Mouse (Mus musculus): ENCODE results near the gene Exosc5. TPM values are rescaled to one million over a fixed set of nuclear protein-coding genes. Genes with fewer than 3 reads are reported as not detected.
A peak's percentile ranks its signal among the peaks of the same experiment; 100 is the strongest.

The Exosc5 gene
- polyA plus RNA-seq (2015; fragmentation: Nextera tagmentation; extraction: Ambion mirVana) = 46.1 and 50.8 TPM in 2 replicates

DNA sequence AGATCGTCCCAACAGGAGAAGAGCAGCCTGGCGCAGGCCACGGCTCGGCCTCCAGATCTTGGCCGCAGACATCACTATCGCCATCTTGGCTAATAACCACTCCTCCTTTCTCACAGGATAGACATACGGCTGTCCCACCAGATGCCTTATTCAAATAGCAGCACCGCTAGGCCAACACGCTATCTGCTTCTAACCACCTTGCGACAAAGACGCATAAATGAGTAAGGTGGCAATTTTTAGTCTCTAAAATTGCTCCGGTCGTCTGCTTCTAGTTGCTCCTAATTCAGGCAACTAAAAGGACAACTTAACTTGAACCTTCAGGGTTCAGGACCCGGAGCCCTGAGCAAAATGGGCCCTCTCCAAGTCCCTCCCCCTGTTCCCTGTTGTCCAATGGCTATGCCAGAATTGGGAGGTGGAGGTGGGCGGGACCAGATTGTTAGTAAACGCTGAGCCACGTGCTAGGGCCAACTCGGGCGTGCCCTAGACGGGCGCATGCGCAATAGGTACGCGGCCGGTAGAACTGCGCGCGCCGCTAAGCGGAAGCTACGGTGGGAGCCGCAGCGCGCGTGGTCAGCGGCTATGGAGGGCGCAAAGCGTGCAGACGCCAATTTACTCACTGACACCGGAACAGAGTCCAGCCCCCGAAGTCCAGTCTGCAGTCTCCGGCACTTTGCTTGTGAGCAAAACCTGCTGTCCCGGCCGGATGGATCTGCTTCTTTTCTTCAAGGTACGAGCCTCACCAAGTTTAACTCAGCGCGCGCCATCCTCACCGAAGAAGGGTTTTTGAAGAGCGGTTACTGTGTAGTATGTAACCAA lies at the start of gene Exosc5, which contains the start of gene Bckdha:
Gene Exosc5, plus strand, starts transcription at position 508 of the 816 bp plus-strand sequence.
Gene Bckdha, minus strand, starts transcription at position 325 of the 816 bp plus-strand sequence.
- WGBS (ENCODE audit: insufficient replicate concordance) = under 1% methylated on average over 50 of the region's 50 CpGs
- peak within 1 kb of the TSS; percentile 90 for H3K4me2 ChIP-seq
- peaks cover 6% of the 10 kb centered on the region; the same call in 1 of the 2 replicates for H3K36me3 ChIP-seq (replicated peaks)
- H3K9me3 ChIP-seq (replicated peaks) = no peaks in the 10 kb centered on the region
- ATAC-seq (ENCODE audit: insufficient read depth) = peak; percentile 94
- peak within 1 kb of the TSS; percentile 59 for H3K9ac ChIP-seq
- H3K4me3 ChIP-seq (replicated peaks) = peak within 1 kb of the TSS; percentile 77
- H3K27me3 ChIP-seq = no peaks in the 10 kb centered on the region
- peaks cover 53% of the 10 kb centered on the region for H3K4me1 ChIP-seq (replicated peaks)
- peak within 1 kb of the TSS; percentile 76 for H3K27ac ChIP-seq (replicated peaks)

GRCm38 (mm10) chr7:25610056-25610455 lies 48.9 kb upstream of the Exosc5 start:
- H3K27me3 ChIP-seq = no peaks in the 10 kb centered on the region
- H3K4me3 ChIP-seq (replicated peaks) = no peak overlapping the region
- ATAC-seq (ENCODE audit: insufficient read depth) = no peak
- no peak overlapping the region for H3K4me2 ChIP-seq
- H3K9ac ChIP-seq = no peak overlapping the region
- H3K27ac ChIP-seq (replicated peaks) = no peak overlapping the region
- no peaks in the 10 kb centered on the region for H3K9me3 ChIP-seq (replicated peaks)
- 25% methylated on average over 6 of the region's 6 CpGs for WGBS (ENCODE audit: insufficient replicate concordance)
- no peaks in the 10 kb centered on the region for H3K36me3 ChIP-seq (replicated peaks)
- no peaks in the 10 kb centered on the region for H3K4me1 ChIP-seq (replicated peaks)

DNA sequence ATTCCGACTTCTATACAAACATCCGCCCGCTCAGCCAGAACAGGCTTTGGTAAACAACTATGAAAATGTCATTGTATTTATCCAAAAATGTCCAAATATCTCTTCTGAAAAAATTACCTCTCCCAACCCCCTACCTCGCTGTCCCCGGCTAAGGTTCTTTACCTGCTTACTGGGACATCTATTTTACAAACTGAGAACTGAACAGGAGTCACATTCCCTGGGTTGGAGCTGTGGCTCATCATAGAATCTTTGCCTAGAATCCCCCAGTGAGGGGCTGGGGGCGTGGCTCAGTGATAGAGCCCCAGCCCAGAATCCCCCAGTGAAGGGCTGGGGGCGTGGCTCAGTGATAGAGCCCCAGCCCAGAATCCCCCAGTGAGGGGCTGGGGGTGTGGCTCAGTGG lies 47.5 kb upstream of the Exosc5 start:
- no peaks in the 10 kb centered on the region for H3K27me3 ChIP-seq
- no peaks in the 10 kb centered on the region for H3K36me3 ChIP-seq (replicated peaks)
- H3K4me2 ChIP-seq = no peak overlapping the region
- no peak overlapping the region for H3K27ac ChIP-seq (replicated peaks)
- peaks cover 2% of the 10 kb centered on the region; the same call in 1 of the 2 replicates for H3K4me1 ChIP-seq (replicated peaks)
- no peak overlapping the region for H3K9ac ChIP-seq
- ATAC-seq (ENCODE audit: insufficient read depth) = no peak
- no peaks in the 10 kb centered on the region for H3K9me3 ChIP-seq (replicated peaks)
- H3K4me3 ChIP-seq (replicated peaks) = no peak overlapping the region
- 44% methylated on average over 7 of the region's 7 CpGs for WGBS (ENCODE audit: insufficient replicate concordance)

DNA sequence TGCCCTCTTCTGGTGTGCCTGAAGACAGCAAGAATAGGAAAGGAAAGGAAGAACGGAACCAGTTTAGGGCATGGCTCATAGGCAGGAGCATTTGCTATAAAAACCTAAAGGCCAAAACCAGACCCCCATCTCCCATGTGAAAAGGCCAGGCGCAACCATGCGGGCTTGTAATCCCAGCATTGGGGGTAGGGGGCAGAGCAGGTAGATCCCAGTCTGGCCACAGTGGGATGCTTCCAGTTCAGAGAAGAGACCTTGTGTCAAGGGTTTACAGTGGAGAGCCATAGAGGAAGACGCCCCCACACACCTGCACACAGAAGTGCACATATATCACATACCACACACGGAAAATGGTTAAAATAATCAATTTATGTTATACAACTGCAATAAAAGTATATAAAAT lies 44.9 kb upstream of the Exosc5 start:
- WGBS (ENCODE audit: insufficient replicate concordance) = 76% methylated on average over 5 of the region's 5 CpGs
- no peaks in the 10 kb centered on the region for H3K27me3 ChIP-seq
- H3K4me1 ChIP-seq (replicated peaks) = peaks cover 7% of the 10 kb centered on the region; the same call in 1 of the 2 replicates
- H3K36me3 ChIP-seq (replicated peaks) = no peaks in the 10 kb centered on the region
- H3K9ac ChIP-seq = no peak overlapping the region
- H3K4me3 ChIP-seq (replicated peaks) = no peak overlapping the region
- H3K27ac ChIP-seq (replicated peaks) = no peak overlapping the region
- ATAC-seq (ENCODE audit: insufficient read depth) = no peak
- H3K9me3 ChIP-seq (replicated peaks) = no peaks in the 10 kb centered on the region
- H3K4me2 ChIP-seq = no peak overlapping the region

DNA sequence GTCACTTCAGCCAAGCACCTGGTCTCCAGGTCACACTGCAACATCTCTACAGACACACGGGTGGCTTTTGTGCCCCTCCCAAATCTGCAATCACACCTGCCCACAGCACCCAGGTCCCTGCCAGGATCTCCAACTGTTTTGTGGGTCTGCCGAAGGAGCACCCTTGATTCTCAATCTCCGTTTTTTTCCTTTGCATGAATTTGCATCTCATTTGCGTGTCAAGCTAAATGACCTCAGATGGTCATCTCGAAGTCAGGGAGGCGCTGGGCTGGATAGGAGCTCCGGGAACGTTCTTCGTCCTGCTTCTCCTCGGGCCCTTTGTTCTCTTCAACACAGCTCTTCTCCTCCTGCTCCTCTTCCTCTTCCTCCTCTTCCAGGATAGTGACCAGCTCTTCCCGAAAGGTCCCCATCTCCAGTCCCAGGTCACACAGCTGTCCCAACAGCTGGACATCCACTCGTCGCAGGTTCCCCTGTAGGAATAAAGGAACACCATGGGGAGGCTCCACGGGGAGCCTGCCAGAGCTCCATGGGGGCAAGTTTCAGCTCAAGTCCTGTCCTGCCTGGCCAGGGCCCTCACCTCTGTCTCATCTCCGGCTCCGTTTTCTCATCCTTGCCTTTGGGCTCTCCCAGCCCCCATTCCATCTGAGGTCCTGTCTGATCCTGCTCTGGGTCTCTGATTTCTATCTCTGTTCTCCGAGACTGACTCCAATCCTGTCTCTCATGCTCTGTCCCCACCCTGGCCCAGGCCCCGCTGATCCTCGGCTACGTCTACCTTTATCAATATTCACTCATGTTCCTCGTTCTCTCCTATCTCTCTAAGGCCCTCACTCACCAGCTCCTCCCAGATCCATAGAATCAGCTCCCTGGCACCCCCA lies 43.9 kb upstream of the Exosc5 start:
- Histone ChIP-seq H3K4me2 (no peak overlapping the region), H3K27ac (replicated peaks) (no peak overlapping the region), H3K9ac (no peak overlapping the region), H3K27me3 (no peaks in the 10 kb centered on the region), H3K4me1 (replicated peaks) (peaks cover 17% of the 10 kb centered on the region), H3K9me3 (replicated peaks) (no peaks in the 10 kb centered on the region), H3K36me3 (replicated peaks) (no peaks in the 10 kb centered on the region), H3K4me3 (replicated peaks) (no peak overlapping the region)
- 56% methylated on average over 21 of the region's 21 CpGs for WGBS (ENCODE audit: insufficient replicate concordance)
- no peak for ATAC-seq (ENCODE audit: insufficient read depth)

- no peaks in the 10 kb centered on the region for H3K27me3 ChIP-seq
- H3K9ac ChIP-seq = no peak within 1 kb of the TSS
- no peak within 1 kb of the TSS for H3K4me2 ChIP-seq
- WGBS (ENCODE audit: insufficient replicate concordance) = 45% methylated on average over 5 of the region's 5 CpGs
- H3K27ac ChIP-seq (replicated peaks) = no peak within 1 kb of the TSS
- no peaks in the 10 kb centered on the region for H3K36me3 ChIP-seq (replicated peaks)
- peaks cover 19% of the 10 kb centered on the region for H3K4me1 ChIP-seq (replicated peaks)
- no peak; the same call in 1 of the 2 replicates for ATAC-seq (ENCODE audit: insufficient read depth)
- H3K4me3 ChIP-seq (replicated peaks) = no peak within 1 kb of the TSS
- H3K9me3 ChIP-seq (replicated peaks) = no peaks in the 10 kb centered on the region
These were observed 43.3 kb upstream of the Exosc5 start, which contains the start of gene Erich4 for GRCm38 (mm10) chr7:25615706-25616011. TSS of gene Erich4 (minus strand) at chr7:25615892.

- Histone ChIP-seq H3K27me3 (no peaks in the 10 kb centered on the region), H3K4me3 (replicated peaks) (no peak overlapping the region), H3K9ac (no peak overlapping the region), H3K4me2 (no peak overlapping the region), H3K4me1 (replicated peaks) (peaks cover 19% of the 10 kb centered on the region), H3K9me3 (replicated peaks) (no peaks in the 10 kb centered on the region), H3K36me3 (replicated peaks) (peaks cover 6% of the 10 kb centered on the region; the same call in 1 of the 2 replicates), H3K27ac (replicated peaks) (no peak overlapping the region)
- no peak for ATAC-seq (ENCODE audit: insufficient read depth)
- WGBS (ENCODE audit: insufficient replicate concordance) = 62% methylated on average over 10 of the region's 10 CpGs
These were observed 41.4 kb upstream of the Exosc5 start for GRCm38 (mm10) chr7:25617376-25618160.

DNA sequence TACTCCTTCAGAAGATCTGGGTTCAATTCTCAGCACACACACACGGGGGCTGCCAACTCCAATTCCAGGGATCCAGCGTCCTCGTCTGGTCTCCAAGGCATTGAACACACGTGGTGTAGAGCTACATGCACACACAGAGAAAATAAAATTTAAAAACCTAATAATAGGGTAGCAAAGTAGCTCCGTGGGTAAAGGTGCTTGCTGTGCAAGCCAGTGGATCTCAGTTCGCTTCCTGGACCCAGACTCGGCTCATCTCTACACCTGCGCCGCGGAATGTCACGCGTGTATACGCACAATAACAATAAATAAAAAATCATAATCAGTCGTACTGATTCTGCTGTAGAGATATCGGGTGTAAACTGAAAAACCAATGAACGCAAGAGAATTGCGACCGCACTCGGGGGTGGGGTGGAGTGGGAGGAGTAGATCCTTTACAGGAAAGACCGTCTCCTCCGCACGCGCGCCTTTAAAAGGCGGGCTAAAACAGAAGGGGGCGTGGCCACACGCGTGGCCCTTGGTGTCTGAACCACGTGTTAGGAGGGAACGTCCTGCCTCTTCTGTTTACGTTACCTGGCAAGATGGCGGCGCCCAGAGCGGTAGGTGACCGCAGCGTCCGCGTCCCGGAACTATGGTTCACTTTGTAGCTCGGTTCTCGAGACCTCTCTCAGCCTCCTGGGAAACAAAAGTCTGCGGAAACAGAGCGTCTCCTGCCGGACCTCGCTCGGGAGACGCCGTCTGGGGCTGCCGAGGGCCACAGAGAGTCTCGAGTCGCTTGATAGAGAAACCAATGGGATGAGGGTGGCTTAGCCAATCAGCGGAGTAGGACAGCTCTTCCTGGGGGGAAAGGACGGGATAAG lies 39.9 kb upstream of the Exosc5 start, which contains the start of gene Dmac2:
Gene Dmac2, plus strand, starts transcription at position 550 of the 857 bp plus-strand sequence.
- Histone ChIP-seq H3K36me3 (replicated peaks) (peaks cover 7% of the 10 kb centered on the region; the same call in 1 of the 2 replicates), H3K9me3 (replicated peaks) (no peaks in the 10 kb centered on the region), H3K9ac (peak within 1 kb of the TSS; percentile 51), H3K27me3 (no peaks in the 10 kb centered on the region), H3K4me3 (replicated peaks) (peak within 1 kb of the TSS; percentile 72), H3K4me2 (peak within 1 kb of the TSS; percentile 81), H3K4me1 (replicated peaks) (peaks cover 19% of the 10 kb centered on the region), H3K27ac (replicated peaks) (no peak within 1 kb of the TSS)
- ATAC-seq (ENCODE audit: insufficient read depth) = peak; percentile 83
- WGBS (ENCODE audit: insufficient replicate concordance) = under 1% methylated on average over 53 of the region's 53 CpGs

- ATAC-seq (ENCODE audit: insufficient read depth) = no peak
- no peak overlapping the region for H3K27ac ChIP-seq (replicated peaks)
- no peaks in the 10 kb centered on the region for H3K27me3 ChIP-seq
- H3K9me3 ChIP-seq (replicated peaks) = no peaks in the 10 kb centered on the region
- peak overlapping the region; percentile 81 for H3K4me2 ChIP-seq
- 18% methylated on average over 5 of the region's 5 CpGs for WGBS (ENCODE audit: insufficient replicate concordance)
- H3K4me1 ChIP-seq (replicated peaks) = peaks cover 19% of the 10 kb centered on the region
- peaks cover 7% of the 10 kb centered on the region; the same call in 1 of the 2 replicates for H3K36me3 ChIP-seq (replicated peaks)
- peak overlapping the region; percentile 72 for H3K4me3 ChIP-seq (replicated peaks)
- peak overlapping the region; percentile 51 for H3K9ac ChIP-seq
These were observed 39.3 kb upstream of the Exosc5 start for GRCm38 (mm10) chr7:25619722-25619991.

- H3K9ac ChIP-seq = no peak overlapping the region
These were observed 38.9 kb upstream of the Exosc5 start for GRCm38 (mm10) chr7:25620101-25620500.

More at GRCm38 (mm10) chr7:25620101-25620500, 38.9 kb upstream of the Exosc5 start:
- peaks cover 19% of the 10 kb centered on the region for H3K4me1 ChIP-seq (replicated peaks)
- no peaks in the 10 kb centered on the region for H3K27me3 ChIP-seq
- WGBS (ENCODE audit: insufficient replicate concordance) = 83% methylated on average over 5 of the region's 5 CpGs
- H3K36me3 ChIP-seq (replicated peaks) = peaks cover 7% of the 10 kb centered on the region; the same call in 1 of the 2 replicates
- H3K9me3 ChIP-seq (replicated peaks) = no peaks in the 10 kb centered on the region
- H3K27ac ChIP-seq (replicated peaks) = no peak overlapping the region
- no peak for ATAC-seq (ENCODE audit: insufficient read depth)
- peak overlapping the region; percentile 72; the same call in 1 of the 2 replicates for H3K4me3 ChIP-seq (replicated peaks)
- peak overlapping the region; percentile 81 for H3K4me2 ChIP-seq
